10 mouse cellular contexts compared by ENCODE assay signal in genomic region chr2:35496279-35497013, GRCm38 (mm10). TPM values are rescaled to one million over a fixed set of nuclear protein-coding genes. Genes with fewer than 3 reads are reported as not detected.
A peak's percentile ranks its signal among the peaks of the same experiment; 100 is the strongest.
DNase-seq lines count a peak whose midpoint lies in the region; ATAC-seq lines count a peak whose summit lies in the region.
"Had no signal": no experiment of that assay in that cellular context is flagged by ENCODE, and none has a peak within 500 bp of the region (broad histone marks: within the 10 kb centered on the region; RNA-seq: fewer than 3 reads in every experiment).

No protein-coding gene starts in this region.

- no peak overlapping the region for H3K4me2 ChIP-seq in kidney, embryonic 15.5 days
- peak overlapping the region; percentile 46; the same call in 1 of the 2 replicates for H3K4me2 ChIP-seq in liver, embryonic 15.5 days

- WGBS in kidney, embryonic 15.5 days, result 19% methylated on average over 5 of the region's 5 CpGs
- 36% methylated on average over 5 of the region's 5 CpGs for WGBS in liver, embryonic 15.5 days (ENCODE audit: insufficient replicate concordance)

- ATAC-seq in kidney, embryonic 15.5 days (replicated peaks; ENCODE audit: low FRiP score), result peak; percentile 59; the same call in 1 of the 2 replicates
- no peak for ATAC-seq in liver, embryonic 15.5 days (ENCODE audit: insufficient read depth)
- ATAC-seq: Patski had no signal

- intact Hi-C loops in left cerebral cortex, postnatal 36 days (cut with DNase I), result no loop called here

- no peaks in the 10 kb centered on the region for H3K36me3 ChIP-seq in kidney, embryonic 15.5 days
- H3K36me3 ChIP-seq in liver, embryonic 15.5 days (replicated peaks), result no peaks in the 10 kb centered on the region; the same call in 1 of the 2 replicates

- peak; percentile 15 for DNase-seq in adrenal gland, postnatal 14 days
- DNase-seq in adrenal gland, postnatal 36 days, result no peak
- no peak for DNase-seq in kidney, adult 9 months
- DNase-seq in NIH3T3 (ENCODE audit: low read depth), result peak; percentile 64
- no peak for DNase-seq in frontal cortex, adult 2 months (ENCODE audit: extremely low spot score in 1 of 2, low spot score in 1 of 2)
- DNase-seq in left cerebral cortex, postnatal 36 days (ENCODE audit: low spot score in 2 of 2), result no peak
- DNase-seq: embryo, embryonic 11 days had no signal

- H3K9ac ChIP-seq in kidney, embryonic 15.5 days, result no peak overlapping the region
- no peak overlapping the region for H3K9ac ChIP-seq in liver, embryonic 15.5 days

- H3K9me3 ChIP-seq in kidney, embryonic 15.5 days (replicated peaks), result no peaks in the 10 kb centered on the region
- H3K9me3 ChIP-seq in liver, embryonic 15.5 days (replicated peaks), result no peaks in the 10 kb centered on the region

- H3K4me1 ChIP-seq in kidney, embryonic 15.5 days, result peaks cover 18% of the 10 kb centered on the region
- H3K4me1 ChIP-seq in liver, embryonic 15.5 days (replicated peaks), result peaks cover 62% of the 10 kb centered on the region

- H3K27me3 ChIP-seq in kidney, embryonic 15.5 days, result no peaks in the 10 kb centered on the region
- no peaks in the 10 kb centered on the region for H3K27me3 ChIP-seq in liver, embryonic 15.5 days
- H3K27me3 ChIP-seq: Patski had no signal

- H3K4me3 ChIP-seq in kidney, embryonic 15.5 days (replicated peaks), result no peak overlapping the region
- no peak overlapping the region for H3K4me3 ChIP-seq in liver, embryonic 15.5 days (replicated peaks)

- H3K27ac ChIP-seq in kidney, embryonic 15.5 days, result peak overlapping the region; percentile 77
- peak overlapping the region; percentile 73 for H3K27ac ChIP-seq in liver, embryonic 15.5 days (replicated peaks)

RNA-seq across cellular contexts. Expression of gene Ggta1, which starts 33.4 kb away (rescaled TPM):
- 14.3 and 16.6 TPM in 2 replicates for total RNA-seq in adrenal gland, postnatal 14 days (2021)
- 10 to 100 TPM in 1 of 2 experiments, 1 to 10 TPM in 1; 7.9 to 14.2 TPM for total RNA-seq in adrenal gland, postnatal 36 days (2021)
- polyA plus RNA-seq in kidney, embryonic 15.5 days (2015; fragmentation: Nextera tagmentation; extraction: Ambion mirVana), result 20.5 and 22.3 TPM in 2 replicates
- polyA plus RNA-seq in liver, embryonic 15.5 days (2015; fragmentation: Nextera tagmentation; extraction: Ambion mirVana), result 9.0 and 9.1 TPM in 2 replicates
- polyA plus RNA-seq in frontal cortex, adult 2 months (2012; rRNA removed), result 3.8 TPM in 2 replicates
- 1 to 10 TPM; 3.3 to 3.8 TPM for total RNA-seq in left cerebral cortex, postnatal 36 days (2021)

Comparison
In these comparisons a context has a peak if more than half of its experiments do, and no peak if none do; other contexts are left out.
1. DNase-seq: peak in adrenal gland, postnatal 14 days (single experiment) and NIH3T3 (single experiment); none in adrenal gland, postnatal 36 days (0 of 2), kidney, adult 9 months (single experiment), frontal cortex, adult 2 months (0 of 2) and left cerebral cortex, postnatal 36 days (0 of 2).